Mouse (Mus musculus) cerebellum, adult 11-12 months (tissue): ENCODE results near the gene Olfr194.
"Not testable (repeated sequence)": the region's sequence is repeated elsewhere in the genome, so short reads cannot be mapped to it uniquely, and the experiment has no call there.

ENCODE experiments used
- DNase-seq: peaks from one replicate; pipeline ENCODE4 v3.0.0; 2022

The Olfr194 gene

GRCm38 (mm10) chr16:59120969-59121368, at the start of gene Olfr194:
TSS of gene Olfr194 (minus strand) at chr16:59121069.
- DNase-seq, result no peak

- no peak for DNase-seq
Measured at GRCm38 (mm10) chr16:59170354-59170753, 49.5 kb upstream of the Olfr194 start, which contains the start of gene Olfr196. TSS of gene Olfr196 (minus strand) at chr16:59170454.

- no peak for DNase-seq
Measured at GRCm38 (mm10) chr16:59151996-59152395, 31.1 kb upstream of the Olfr194 start.

- DNase-seq, result no peak
Measured at GRCm38 (mm10) chr16:59146746-59147145, 25.9 kb upstream of the Olfr194 start, which contains the start of gene Olfr195. TSS of gene Olfr195 (plus strand) at chr16:59147046.

GRCm38 (mm10) chr16:59141105-59141504, 20.2 kb upstream of the Olfr194 start:
- DNase-seq, result no peak

GRCm38 (mm10) chr16:59130740-59131139, 9.9 kb upstream of the Olfr194 start:
- DNase-seq, result no peak

GRCm38 (mm10) chr16:59111781-59112180, 9.1 kb downstream of the Olfr194 start, which contains the start of gene Olfr193:
TSS of gene Olfr193 (minus strand) at chr16:59111881.
- DNase-seq, result no peak

GRCm38 (mm10) chr16:59108522-59108921, 12.3 kb downstream of the Olfr194 start:
- not testable (repeated sequence) for DNase-seq

- DNase-seq, result no peak
Measured at GRCm38 (mm10) chr16:59105312-59105711, 15.6 kb downstream of the Olfr194 start.

- DNase-seq, result not testable (repeated sequence)
Measured at GRCm38 (mm10) chr16:59089722-59090121, 31.1 kb downstream of the Olfr194 start, which contains the start of gene Olfr191. TSS of gene Olfr191 (minus strand) at chr16:59089822.

GRCm38 (mm10) chr16:59081113-59081512, 39.8 kb downstream of the Olfr194 start:
- DNase-seq, result not testable (repeated sequence)

GRCm38 (mm10) chr16:59077905-59078304, 43.0 kb downstream of the Olfr194 start, which contains the start of gene Olfr190:
TSS of gene Olfr190 (minus strand) at chr16:59078005.
- no peak for DNase-seq

GRCm38 (mm10) chr16:59073520-59073919, 47.3 kb downstream of the Olfr194 start:
- DNase-seq, result no peak

GRCm38 (mm10) chr16:59071755-59072154, 49.1 kb downstream of the Olfr194 start:
- DNase-seq, result no peak
